Mouse (Mus musculus) kidney, embryonic 14.5 days (tissue): ENCODE results near the gene Spata31d1a. TPM values are rescaled to one million over a fixed set of nuclear protein-coding genes. Genes with fewer than 3 reads are reported as not detected.
A peak's percentile ranks its signal among the peaks of the same experiment; 100 is the strongest.

Experiments used
- ATAC-seq: fragments of 200-750 bp; cut with Nextera tagmentation; 2 replicates; pipeline ENCODE4 v1.8.0; 2017; ENCODE audit warnings: moderate number of reproducible peaks, mild to moderate bottlenecking, moderate TSS enrichment, moderate library complexity; ENCODE audit not compliant: low FRiP score, low TSS enrichment
- H3K27ac ChIP-seq: fragments of 300-500 bp; sonication (generic); 2 replicates; pipeline ENCODE4 v1.5.1; 2014; ENCODE audit warnings: low read depth, mild to moderate bottlenecking, low read length, moderate library complexity, mixed read lengths
- H3K27me3 ChIP-seq: fragments of 300-500 bp; sonication (generic); 2 replicates; pipeline ENCODE4 v1.6.1; 2014; ENCODE audit warnings: mild to moderate bottlenecking, low read length; ENCODE audit not compliant: control insufficient read depth, insufficient read depth
- H3K36me3 ChIP-seq: fragments of 300-500 bp; sonication (generic); 2 replicates; pipeline ENCODE4 v1.6.1; 2014; ENCODE audit warnings: low read length, mixed read lengths; ENCODE audit not compliant: control insufficient read depth, insufficient read depth
- H3K4me1 ChIP-seq: fragments of 300-500 bp; sonication (generic); 2 replicates; pipeline ENCODE4 v1.6.1; 2014; ENCODE audit warnings: low read length, mixed read lengths; ENCODE audit not compliant: control insufficient read depth, insufficient read depth
- H3K4me2 ChIP-seq: fragments of 300-500 bp; sonication (generic); replicated peaks from 2 replicates; pipeline ENCODE4 v1.6.1; 2014; ENCODE audit warnings: low read depth, mild to moderate bottlenecking, low read length
- H3K4me3 ChIP-seq: fragments of 300-500 bp; sonication (generic); 2 replicates; pipeline ENCODE4 v1.5.1; 2014; ENCODE audit warnings: mild to moderate bottlenecking, low read length
- H3K9ac ChIP-seq: fragments of 300-500 bp; sonication (generic); 2 replicates; pipeline ENCODE4 v1.6.1; 2014; ENCODE audit warnings: low read depth, mild to moderate bottlenecking, low read length, moderate library complexity
- H3K9me3 ChIP-seq: fragments of 300-500 bp; sonication (generic); 2 replicates; pipeline ENCODE4 v1.6.1; 2016; ENCODE audit warnings: low read length; ENCODE audit not compliant: control insufficient read depth
- WGBS: fragments of 180-500 bp; shearing (Covaris S2); extraction: QIAGEN DNeasy Blood & Tissue Kit; methylation state at CpG from one replicate; pipeline ENCODE4 v1.1.7; 2014; 5-methylcytosine and 5-hydroxymethylcytosine counted together
- polyA plus RNA-seq: library from polyadenylated mRNA; unstranded; fragments of >200 nt; fragmentation: Nextera tagmentation; extraction: Ambion mirVana; gene quantifications from 2 replicates; pipeline ENCODE4 v1.2.1, GENCODE M21; 2014

Spata31d1a gene
- polyA plus RNA-seq: 0.43 TPM in 1 of 2 replicates, not detected in the other

DNA sequence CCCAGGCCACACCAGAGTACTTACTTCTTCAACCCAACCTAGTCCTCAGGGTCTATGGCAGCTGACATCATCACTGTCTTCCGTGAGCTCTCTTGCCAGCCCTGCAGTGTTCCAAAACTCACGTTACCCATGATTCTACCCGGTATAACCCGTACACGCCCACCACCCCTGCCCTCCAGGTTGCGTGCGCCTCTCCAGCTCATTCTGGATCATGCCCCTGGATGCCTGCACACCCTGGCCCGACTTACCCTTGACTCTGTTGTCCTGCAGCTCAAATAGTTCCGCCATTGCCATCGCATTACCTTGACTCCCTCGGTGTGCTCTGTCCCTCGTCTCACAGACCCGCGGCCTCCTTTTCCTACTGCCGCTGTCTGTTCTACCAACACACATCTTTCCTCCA lies at the start of gene Spata31d1a:
Gene Spata31d1a, minus strand, starts transcription at position 101 of the 400 bp plus-strand sequence.
- Histone ChIP-seq H3K27ac (no peak within 1 kb of the TSS), H3K27me3 (no peaks in the 10 kb centered on the region), H3K4me1 (no peaks in the 10 kb centered on the region), H3K4me2 (no peak within 1 kb of the TSS), H3K9ac (no peak within 1 kb of the TSS), H3K4me3 (no peak within 1 kb of the TSS), H3K36me3 (no peaks in the 10 kb centered on the region), H3K9me3 (no peaks in the 10 kb centered on the region)
- 91% methylated on average over 15 of the region's 15 CpGs for WGBS
- no peak for ATAC-seq

DNA sequence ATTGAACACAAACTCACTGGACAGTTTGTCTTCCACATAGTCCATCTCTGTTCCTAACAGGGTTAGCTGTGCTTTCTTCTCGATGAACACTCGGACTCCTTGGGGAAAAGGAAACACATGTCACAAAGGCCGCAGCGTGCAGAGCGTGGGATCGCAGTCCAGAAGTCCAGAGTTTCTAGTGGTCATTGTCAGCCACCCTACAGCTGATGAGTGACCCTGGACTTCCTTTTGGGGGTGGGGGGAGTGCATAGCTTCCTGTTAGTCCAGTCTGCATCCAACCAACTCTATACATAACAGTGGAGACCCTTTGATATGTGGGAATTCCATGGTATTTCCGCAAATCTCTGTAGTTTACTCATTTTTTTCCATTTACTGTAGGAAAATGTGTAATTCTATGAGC lies 46.8 kb upstream of the Spata31d1a start:
- H3K4me3 ChIP-seq: no peak overlapping the region
- H3K36me3 ChIP-seq: peaks cover 58% of the 10 kb centered on the region
- no peak for ATAC-seq
- no peaks in the 10 kb centered on the region for H3K4me1 ChIP-seq
- no peaks in the 10 kb centered on the region for H3K27me3 ChIP-seq
- 88% methylated on average over 7 of the region's 7 CpGs for WGBS
- H3K9me3 ChIP-seq: no peaks in the 10 kb centered on the region
- no peak overlapping the region for H3K9ac ChIP-seq
- no peak overlapping the region for H3K4me2 ChIP-seq
- H3K27ac ChIP-seq: no peak overlapping the region

DNA sequence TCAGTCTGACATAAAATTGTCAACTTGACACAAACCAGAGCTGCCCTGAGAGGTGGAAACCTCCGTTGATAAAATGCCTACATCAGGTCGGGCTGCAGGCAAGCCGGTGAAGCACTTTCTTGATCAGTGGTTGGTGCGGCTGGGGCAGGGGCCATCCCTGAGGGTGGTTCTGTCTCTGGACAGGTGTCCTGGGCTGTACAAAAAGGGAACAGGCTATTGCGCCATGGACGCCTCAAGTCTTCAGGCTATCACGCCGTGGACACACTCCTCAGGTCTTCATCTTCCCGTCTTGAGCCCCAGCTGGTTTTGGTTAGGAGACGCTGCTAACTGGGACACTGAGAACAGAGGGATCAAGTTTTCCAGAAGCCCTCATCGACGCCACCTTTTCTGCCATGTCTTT lies 40.2 kb upstream of the Spata31d1a start:
- Histone ChIP-seq H3K4me2 (no peak overlapping the region), H3K9me3 (no peaks in the 10 kb centered on the region), H3K36me3 (peaks cover 5% of the 10 kb centered on the region), H3K4me3 (no peak overlapping the region), H3K9ac (no peak overlapping the region), H3K4me1 (no peaks in the 10 kb centered on the region), H3K27me3 (no peaks in the 10 kb centered on the region), H3K27ac (no peak overlapping the region)
- no peak for ATAC-seq
- 79% methylated on average over 12 of the region's 12 CpGs for WGBS

DNA sequence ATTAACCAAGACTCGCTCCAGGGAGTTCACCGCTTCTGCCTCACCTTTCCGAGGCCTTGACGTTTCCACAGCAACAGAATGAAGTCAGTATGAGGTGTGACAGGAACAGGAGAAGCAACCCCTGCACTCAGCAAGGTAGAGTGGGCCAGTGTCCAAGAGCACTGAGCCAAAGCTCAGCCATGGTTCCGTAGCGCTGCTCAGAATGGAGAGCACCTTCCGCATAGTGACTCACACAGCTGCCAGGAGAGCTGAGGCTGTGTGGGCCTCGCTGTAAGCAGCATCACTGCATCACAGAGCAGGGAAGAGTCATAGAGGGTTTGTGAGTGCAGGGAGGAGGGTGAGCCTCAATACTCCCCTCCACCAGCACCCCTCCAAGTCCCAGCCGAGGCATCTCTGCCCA lies 36.6 kb upstream of the Spata31d1a start, which contains the start of gene 1700014D04Rik:
Gene 1700014D04Rik, minus strand, starts transcription at position 42 of the 400 bp plus-strand sequence.
- H3K9ac ChIP-seq: no peak within 1 kb of the TSS
- H3K36me3 ChIP-seq: no peaks in the 10 kb centered on the region
- H3K4me2 ChIP-seq: no peak within 1 kb of the TSS
- WGBS: 79% methylated on average over 9 of the region's 9 CpGs
- H3K27me3 ChIP-seq: no peaks in the 10 kb centered on the region
- no peaks in the 10 kb centered on the region for H3K4me1 ChIP-seq
- ATAC-seq: peak; percentile 35; the same call in 1 of the 2 replicates
- H3K9me3 ChIP-seq: no peaks in the 10 kb centered on the region
- no peak within 1 kb of the TSS for H3K4me3 ChIP-seq
- H3K27ac ChIP-seq: no peak within 1 kb of the TSS

DNA sequence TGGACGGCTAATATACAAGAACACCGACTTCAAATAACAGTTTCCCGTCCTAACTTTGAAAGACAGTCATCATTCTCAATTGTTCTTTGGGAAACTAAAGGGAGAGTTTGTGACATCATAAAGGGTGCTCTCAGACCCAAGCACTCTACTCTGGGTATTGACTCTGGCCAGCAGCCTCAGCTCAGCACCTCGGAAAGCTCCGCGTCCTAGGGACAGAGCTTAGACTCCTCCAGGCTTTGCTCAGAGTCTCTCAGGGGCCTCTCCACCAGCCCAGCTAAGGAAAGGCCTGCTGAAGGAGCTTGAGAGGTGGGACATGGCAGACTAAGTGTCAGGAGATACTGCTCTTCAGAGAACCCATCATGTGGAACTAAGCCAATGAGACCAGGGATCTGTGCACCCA lies 36.0 kb upstream of the Spata31d1a start:
- no peak for ATAC-seq
- Histone ChIP-seq H3K36me3 (no peaks in the 10 kb centered on the region), H3K27ac (no peak overlapping the region), H3K9ac (no peak overlapping the region), H3K27me3 (no peaks in the 10 kb centered on the region), H3K4me2 (no peak overlapping the region), H3K4me3 (no peak overlapping the region), H3K4me1 (no peaks in the 10 kb centered on the region), H3K9me3 (no peaks in the 10 kb centered on the region)
- 65% methylated on average over 6 of the region's 6 CpGs for WGBS

DNA sequence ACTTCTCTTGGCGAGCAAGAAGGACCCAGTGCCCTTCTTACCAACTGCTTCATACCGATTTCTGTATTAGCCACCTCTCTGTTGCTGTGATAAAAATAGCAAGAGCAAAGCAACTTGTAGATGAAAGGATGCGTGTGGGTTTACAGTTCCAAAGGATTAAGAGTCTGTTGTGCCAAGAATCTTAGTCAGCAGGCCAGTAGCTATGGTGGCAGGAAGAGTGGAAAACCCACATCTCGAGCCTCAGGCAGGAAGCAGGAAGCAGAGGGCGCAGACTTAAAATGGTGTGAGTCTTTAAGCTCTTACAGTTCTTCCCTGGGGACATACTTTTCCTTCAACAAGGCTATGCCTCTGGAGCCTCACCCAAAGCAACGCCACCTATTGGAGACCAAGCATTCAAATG lies 35.3 kb upstream of the Spata31d1a start:
- no peak overlapping the region for H3K27ac ChIP-seq
- 84% methylated on average over 6 of the region's 6 CpGs for WGBS
- no peaks in the 10 kb centered on the region for H3K9me3 ChIP-seq
- H3K4me2 ChIP-seq: no peak overlapping the region
- no peaks in the 10 kb centered on the region for H3K27me3 ChIP-seq
- no peak overlapping the region for H3K4me3 ChIP-seq
- no peak for ATAC-seq
- H3K4me1 ChIP-seq: no peaks in the 10 kb centered on the region
- no peaks in the 10 kb centered on the region for H3K36me3 ChIP-seq
- H3K9ac ChIP-seq: no peak overlapping the region

DNA sequence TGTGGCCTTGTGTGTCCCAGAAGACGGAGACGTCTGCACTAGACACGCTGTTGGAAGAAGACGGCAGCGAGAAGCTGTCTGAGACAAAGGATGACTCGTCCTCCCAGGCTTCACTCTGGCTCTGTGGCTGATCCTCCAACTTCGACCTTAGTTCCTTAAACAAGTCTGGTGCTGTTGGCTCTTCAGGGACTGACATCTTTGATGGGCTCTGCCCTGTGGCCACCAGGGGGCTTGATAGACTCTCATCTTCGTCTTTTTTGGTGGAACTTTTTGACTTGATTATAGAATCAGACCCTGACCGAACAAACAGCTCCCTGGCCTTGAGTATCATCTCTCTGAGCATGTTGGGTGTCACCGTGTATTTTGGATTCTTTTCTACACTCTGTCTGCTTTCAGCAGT lies 31.6 kb upstream of the Spata31d1a start:
- ATAC-seq: no peak
- H3K9me3 ChIP-seq: no peaks in the 10 kb centered on the region
- H3K36me3 ChIP-seq: no peaks in the 10 kb centered on the region
- WGBS: 83% methylated on average over 10 of the region's 10 CpGs
- no peak overlapping the region for H3K27ac ChIP-seq
- no peak overlapping the region for H3K9ac ChIP-seq
- H3K4me2 ChIP-seq: no peak overlapping the region
- no peaks in the 10 kb centered on the region for H3K27me3 ChIP-seq
- no peaks in the 10 kb centered on the region for H3K4me1 ChIP-seq
- H3K4me3 ChIP-seq: no peak overlapping the region

DNA sequence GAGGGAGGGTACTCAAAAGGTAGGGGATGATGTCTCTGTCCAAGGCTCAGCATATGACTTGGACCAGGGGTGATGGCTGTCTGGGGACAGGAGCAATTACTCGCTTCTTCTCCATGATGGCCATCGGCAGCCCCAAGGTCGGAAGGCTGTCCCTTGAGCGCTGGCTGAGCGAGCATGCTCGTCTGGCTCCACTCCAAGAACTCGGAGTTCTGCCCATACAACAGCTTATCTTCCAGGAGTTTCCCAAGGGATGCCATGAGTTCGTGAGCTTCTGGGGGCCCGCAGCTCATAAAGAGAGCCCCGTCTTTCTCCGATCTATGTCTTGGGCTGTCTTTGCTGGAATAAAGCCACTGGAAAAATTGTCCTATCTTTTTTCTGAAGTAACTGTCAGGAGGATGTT lies 31.0 kb upstream of the Spata31d1a start:
- Histone ChIP-seq H3K9ac (no peak overlapping the region), H3K27me3 (no peaks in the 10 kb centered on the region), H3K4me1 (no peaks in the 10 kb centered on the region), H3K9me3 (no peaks in the 10 kb centered on the region), H3K4me2 (no peak overlapping the region), H3K27ac (no peak overlapping the region), H3K4me3 (no peak overlapping the region), H3K36me3 (no peaks in the 10 kb centered on the region)
- WGBS: 85% methylated on average over 11 of the region's 11 CpGs
- no peak for ATAC-seq

DNA sequence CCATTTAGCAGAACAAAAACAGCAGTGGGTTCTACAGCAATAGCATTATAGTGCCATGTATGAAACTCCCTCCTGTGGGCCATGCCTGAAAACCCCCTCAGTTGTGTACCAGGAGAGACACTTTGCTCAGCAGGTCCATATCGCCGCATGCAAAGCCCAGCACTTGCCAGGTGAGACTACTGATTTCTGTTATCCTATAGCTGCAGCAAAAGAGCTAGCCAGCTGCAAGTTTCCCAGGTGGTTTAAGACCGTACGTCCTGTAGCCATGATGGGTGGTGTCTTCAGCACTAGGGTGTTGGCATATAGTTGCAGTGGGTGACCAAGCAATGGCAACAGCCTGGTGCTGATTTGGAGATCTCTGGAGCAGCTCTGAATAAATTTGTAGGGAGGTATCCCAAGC lies 29.3 kb upstream of the Spata31d1a start:
- no peak for ATAC-seq
- H3K27ac ChIP-seq: no peak overlapping the region
- WGBS: 90% methylated on average over 4 of the region's 4 CpGs
- no peak overlapping the region for H3K4me3 ChIP-seq
- H3K36me3 ChIP-seq: no peaks in the 10 kb centered on the region
- no peaks in the 10 kb centered on the region for H3K9me3 ChIP-seq
- no peak overlapping the region for H3K9ac ChIP-seq
- no peak overlapping the region for H3K4me2 ChIP-seq
- H3K27me3 ChIP-seq: no peaks in the 10 kb centered on the region
- no peaks in the 10 kb centered on the region for H3K4me1 ChIP-seq
